In the genomic region with DNA sequence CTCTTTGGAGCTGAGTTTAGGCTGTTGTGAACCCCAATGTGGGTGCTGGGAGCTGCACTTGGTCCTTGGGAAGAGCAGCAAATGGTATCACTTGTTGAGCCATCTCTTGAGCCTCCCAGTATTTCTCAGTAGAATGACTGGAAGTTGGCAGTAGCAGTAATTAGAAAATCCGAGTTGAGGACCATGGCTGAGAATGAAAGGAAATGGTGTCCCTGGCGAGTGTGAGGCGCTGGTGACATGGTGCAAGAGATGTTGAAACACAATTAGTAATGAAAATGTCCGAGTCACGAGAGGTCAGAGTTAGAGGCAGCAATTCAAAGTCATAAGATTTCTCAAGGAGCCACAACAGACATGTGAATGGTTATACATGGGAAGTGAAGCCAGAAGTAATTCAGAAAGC, we compare ENCODE assay signal across 19 mouse cellular contexts.
"Had no signal": no experiment of that assay in that cellular context is flagged by ENCODE, and none has a peak within 500 bp of the region (broad histone marks: within the 10 kb centered on the region; RNA-seq: fewer than 3 reads in every experiment).

No protein-coding gene starts in this region.

- DNase-seq: kidney, adult 11 months; kidney, adult 8-10 months; kidney, postnatal 10 days; kidney, postnatal 36 days; liver, embryonic 13.5 days; retina, postnatal 1 day; right cerebral cortex, postnatal 25 days; spleen, adult 18-20 months; thymus, postnatal 25 days had no signal

- H3K36me3 ChIP-seq: kidney, embryonic 15.5 days; liver, embryonic 13.5 days; lung, embryonic 15.5 days; midbrain, embryonic 10.5 days; midbrain, embryonic 13.5 days; neural tube, embryonic 13.5 days; stomach, embryonic 15.5 days had no signal

- H3K4me2 ChIP-seq: kidney, embryonic 15.5 days; liver, embryonic 13.5 days; lung, embryonic 15.5 days; midbrain, embryonic 13.5 days; neural tube, embryonic 13.5 days; stomach, embryonic 15.5 days had no signal

- H3K4me3 ChIP-seq: kidney, embryonic 15.5 days; liver, embryonic 13.5 days; lung, embryonic 15.5 days; megakaryocyte, embryonic 14.5 days; midbrain, embryonic 10.5 days; midbrain, embryonic 13.5 days; myocyte; neural tube, embryonic 13.5 days; stomach, embryonic 15.5 days had no signal

- H3K27ac ChIP-seq: kidney, embryonic 15.5 days; liver, embryonic 13.5 days; lung, embryonic 15.5 days; macrophage; midbrain, embryonic 10.5 days; midbrain, embryonic 13.5 days; neural tube, embryonic 13.5 days; stomach, embryonic 15.5 days had no signal

- H3K27me3 ChIP-seq: kidney, embryonic 15.5 days; liver, embryonic 13.5 days; lung, embryonic 15.5 days; megakaryocyte, embryonic 14.5 days; midbrain, embryonic 13.5 days; neural tube, embryonic 13.5 days; stomach, embryonic 15.5 days had no signal

- H3K9ac ChIP-seq: kidney, embryonic 15.5 days; liver, embryonic 13.5 days; lung, embryonic 15.5 days; midbrain, embryonic 13.5 days; neural tube, embryonic 13.5 days; stomach, embryonic 15.5 days had no signal

- ATAC-seq: midbrain, embryonic 13.5 days; midbrain, embryonic 16.5 days had no signal

- H3K4me1 ChIP-seq: kidney, embryonic 15.5 days; liver, embryonic 13.5 days; lung, embryonic 15.5 days; megakaryocyte, embryonic 14.5 days; midbrain, embryonic 10.5 days; midbrain, embryonic 13.5 days; neural tube, embryonic 13.5 days; stomach, embryonic 15.5 days had no signal

- H3K9me3 ChIP-seq: kidney, embryonic 15.5 days; liver, embryonic 13.5 days; lung, embryonic 15.5 days; midbrain, embryonic 10.5 days; midbrain, embryonic 13.5 days; neural tube, embryonic 13.5 days; stomach, embryonic 15.5 days had no signal
